Mouse (Mus musculus) layer of hippocampus, adult 11-12 months (tissue): ENCODE results near the gene Gm13279.
"Not testable (repeated sequence)": the region's sequence is repeated elsewhere in the genome, so short reads cannot be mapped to it uniquely, and the experiment has no call there.

ENCODE experiments used
- DNase-seq: peaks from one replicate; pipeline ENCODE4 v3.0.0; 2022; ENCODE audit warnings: low spot score

Gene Gm13279

DNA sequence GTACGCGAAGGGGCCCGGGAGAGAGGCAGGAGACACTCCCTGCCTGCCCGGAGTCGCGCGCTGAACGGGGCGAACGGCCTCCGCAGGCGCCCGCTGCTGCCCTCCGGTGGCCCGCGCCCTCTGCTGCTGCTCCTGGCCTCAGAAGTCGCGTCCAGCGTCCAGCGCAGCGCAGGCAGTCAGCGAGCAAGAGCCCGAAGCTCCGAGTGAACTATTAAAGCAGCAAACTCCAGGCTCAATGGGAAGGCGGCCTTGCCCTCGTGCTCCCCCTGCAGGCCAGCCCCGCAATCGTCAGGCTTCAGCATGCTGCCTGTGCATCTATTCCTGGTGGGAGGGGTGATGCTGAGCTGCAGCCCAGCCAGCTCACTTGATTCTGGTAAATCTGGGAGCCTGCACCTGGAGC, at the start of gene Gm13279:
Gm13279 (plus strand) TSS at position 301 of the 400 bp plus-strand sequence.
- not testable (repeated sequence) for DNase-seq

GRCm38 (mm10) chr4:88749926-88750325, 47.3 kb upstream of the Gm13279 start:
- no peak for DNase-seq

DNA sequence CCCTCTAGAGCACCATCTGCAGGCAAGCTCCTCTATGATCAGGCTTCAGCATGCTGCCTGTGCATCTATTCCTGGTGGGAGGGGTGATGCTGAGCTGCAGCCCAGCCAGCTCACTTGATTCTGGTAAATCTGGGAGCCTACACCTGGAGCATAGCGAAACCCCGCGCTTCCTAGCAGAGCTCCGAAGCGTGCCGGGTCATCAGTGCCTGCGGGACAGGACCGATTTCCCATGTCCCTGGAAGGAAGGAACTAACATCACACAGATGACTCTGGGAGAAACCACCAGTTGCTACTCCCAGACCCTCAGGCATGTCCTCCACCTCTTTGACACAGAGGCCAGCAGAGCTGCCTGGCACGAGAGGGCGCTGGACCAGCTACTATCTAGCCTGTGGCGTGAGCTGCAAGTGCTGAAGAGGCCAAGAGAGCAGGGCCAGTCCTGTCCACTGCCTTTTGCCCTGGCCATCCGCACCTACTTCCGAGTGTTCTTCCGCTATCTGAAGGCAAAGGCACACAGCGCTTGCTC, 42.3 kb upstream of the Gm13279 start, which contains the start of gene Gm13271:
Gm13271 (plus strand) TSS at position 51 of the 523 bp plus-strand sequence.
- DNase-seq: peak; percentile 76

DNA sequence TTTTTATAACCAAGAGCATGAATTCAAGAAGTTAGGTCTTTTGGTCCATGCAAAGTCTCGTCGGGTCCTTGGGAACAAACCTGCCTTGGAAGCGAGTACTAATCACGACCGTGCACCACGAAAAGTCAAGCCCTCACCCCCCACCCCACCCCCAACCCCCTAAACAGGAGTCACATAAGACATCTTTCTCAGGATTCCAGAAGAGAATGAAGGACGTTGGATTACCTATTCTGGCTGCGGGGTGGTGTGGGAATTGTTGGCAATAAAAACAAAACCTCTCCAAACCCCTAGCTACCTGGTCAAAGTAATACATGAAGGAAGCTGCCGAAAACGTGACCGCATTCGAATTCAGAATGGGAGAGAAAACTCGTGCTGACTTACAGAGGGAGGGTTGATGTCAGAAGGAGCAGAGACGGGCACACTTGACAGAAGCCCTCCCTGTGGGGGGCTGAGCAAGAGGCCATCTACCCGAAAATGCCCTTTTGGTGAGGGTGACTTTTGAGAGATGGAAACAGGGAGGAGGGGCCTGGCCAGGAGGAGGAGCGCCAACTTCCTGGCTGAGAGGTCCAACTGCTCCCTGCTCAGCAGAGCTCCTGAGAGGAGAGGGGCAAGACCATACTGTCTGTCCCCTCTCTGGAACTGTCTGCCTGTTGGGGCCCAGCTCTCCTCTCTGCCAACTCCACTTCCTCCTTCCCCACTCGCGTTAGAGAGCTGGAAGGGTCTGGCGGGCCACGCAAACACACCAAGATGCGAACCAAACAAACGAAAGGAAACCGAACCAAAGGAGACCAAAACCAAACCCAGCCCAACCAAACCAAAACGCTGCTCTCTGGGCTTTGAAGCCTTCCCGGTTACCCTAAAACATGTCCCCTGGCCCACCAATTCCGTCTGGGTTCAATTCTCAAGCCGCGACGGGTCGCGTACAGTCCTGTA, 40.4 kb upstream of the Gm13279 start:
- not testable (repeated sequence) for DNase-seq

- DNase-seq: peak; percentile 95
Measured at GRCm38 (mm10) chr4:88757628-88758031, 39.6 kb upstream of the Gm13279 start.

- DNase-seq: peak; percentile 41
Measured at GRCm38 (mm10) chr4:88758751-88759150, 38.4 kb upstream of the Gm13279 start.

GRCm38 (mm10) chr4:88759610-88760268, 37.5 kb upstream of the Gm13279 start, which contains the start of gene Gm13283:
Gene Gm13283 (plus strand): TSS chr4:88760119.
- DNase-seq: peak; percentile 49

DNA sequence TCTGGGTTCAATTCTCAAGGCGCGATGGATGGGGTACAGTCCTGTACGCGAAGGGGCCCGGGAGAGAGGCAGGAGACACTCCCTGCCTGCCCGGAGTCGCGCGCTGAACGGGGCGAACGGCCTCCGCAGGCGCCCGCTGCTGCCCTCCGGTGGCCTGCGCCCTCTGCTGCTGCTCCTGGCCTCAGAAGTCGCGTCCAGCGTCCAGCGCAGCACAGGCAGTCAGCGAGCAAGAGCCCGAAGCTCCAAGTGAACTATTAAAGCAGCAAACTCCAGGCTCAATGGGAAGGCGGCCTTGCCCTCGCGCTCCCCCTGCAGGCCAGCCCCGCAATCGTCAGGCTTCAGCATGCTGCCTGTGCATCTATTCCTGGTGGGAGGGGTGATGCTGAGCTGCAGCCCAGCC, 36.8 kb upstream of the Gm13279 start:
- peak; percentile 56 for DNase-seq

DNA sequence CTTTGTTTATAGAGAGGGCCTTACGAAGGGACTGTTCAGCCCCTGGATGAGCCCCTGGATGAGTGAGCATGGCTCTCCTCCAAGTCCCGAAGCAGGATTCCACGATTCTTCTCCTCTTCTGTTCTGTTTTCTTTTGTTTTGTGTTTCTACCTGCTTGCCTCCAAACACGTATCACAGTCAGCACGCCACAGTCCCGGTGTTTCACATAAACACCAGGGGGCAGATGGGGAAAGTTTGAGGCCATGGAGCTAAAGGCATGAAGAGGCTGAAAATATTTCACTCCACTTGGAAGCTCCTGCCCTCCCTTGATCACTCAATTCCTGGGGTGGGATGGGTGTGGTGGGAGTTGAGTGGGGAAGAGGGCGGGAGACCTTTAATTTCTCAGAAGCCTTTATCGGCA, 35.4 kb upstream of the Gm13279 start:
- DNase-seq: peak; percentile 83

DNA sequence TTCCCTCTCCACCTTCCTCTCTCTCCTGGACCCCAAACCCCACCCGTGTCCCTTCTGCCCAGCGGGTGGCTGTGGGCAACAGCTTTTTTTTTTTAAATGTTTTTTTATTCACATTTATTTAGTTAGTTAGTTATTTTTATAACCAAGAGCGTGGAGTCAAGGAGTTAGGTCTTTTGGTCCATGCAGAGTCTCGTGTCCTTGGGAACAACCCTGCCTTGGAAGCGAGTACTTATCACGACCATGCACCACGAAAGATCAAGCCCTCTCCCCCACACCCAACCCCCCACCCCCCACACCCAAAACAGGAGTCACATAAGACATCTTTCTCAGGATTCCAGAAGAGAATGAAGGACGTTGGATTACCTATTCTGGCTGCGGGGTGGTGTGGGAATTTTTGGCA, 34.9 kb upstream of the Gm13279 start:
- not testable (repeated sequence) for DNase-seq

DNA sequence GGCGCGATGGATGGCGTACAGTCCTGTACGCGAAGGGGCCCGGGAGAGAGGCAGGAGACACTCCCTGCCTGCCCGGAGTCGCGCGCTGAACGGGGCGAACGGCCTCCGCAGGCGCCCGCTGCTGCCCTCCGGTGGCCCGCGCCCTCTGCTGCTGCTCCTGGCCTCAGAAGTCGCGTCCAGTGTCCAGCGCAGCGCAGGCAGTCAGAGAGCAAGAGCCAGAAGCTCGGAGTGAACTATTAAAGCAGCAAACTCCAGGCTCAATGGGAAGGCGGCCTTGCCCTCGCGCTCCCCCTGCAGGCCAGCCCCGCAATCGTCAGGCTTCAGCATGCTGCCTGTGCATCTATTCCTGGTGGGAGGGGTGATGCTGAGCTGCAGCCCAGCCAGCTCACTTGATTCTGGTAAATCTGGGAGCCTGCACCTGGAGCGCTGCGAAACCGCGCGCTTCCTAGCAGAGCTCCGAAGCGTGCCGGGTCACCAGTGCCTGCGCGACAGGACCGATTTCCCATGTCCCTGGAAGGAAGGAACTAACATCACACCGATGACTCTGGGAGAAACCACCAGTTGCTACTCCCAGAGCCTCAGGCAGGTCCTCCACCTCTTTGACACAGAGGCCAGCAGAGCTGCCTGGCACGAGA, 33.7 kb upstream of the Gm13279 start:
- not testable (repeated sequence) for DNase-seq

GRCm38 (mm10) chr4:88773534-88773933, 23.7 kb upstream of the Gm13279 start, which contains the start of gene Gm13290:
Gene Gm13290 (plus strand): TSS chr4:88773834.
- not testable (repeated sequence) for DNase-seq

- not testable (repeated sequence) for DNase-seq
Measured at GRCm38 (mm10) chr4:88776622-88777021, 20.6 kb upstream of the Gm13279 start, which contains the start of gene Gm13289. Gene Gm13289 (plus strand): TSS chr4:88776922.

- DNase-seq: not testable (repeated sequence)
Measured at GRCm38 (mm10) chr4:88779550-88779949, 17.6 kb upstream of the Gm13279 start, which contains the start of gene Gm13272. Gene Gm13272 (plus strand): TSS chr4:88779850.

- DNase-seq: not testable (repeated sequence)
Measured at GRCm38 (mm10) chr4:88780320-88780719, 16.9 kb upstream of the Gm13279 start.

- DNase-seq: not testable (repeated sequence)
Measured at GRCm38 (mm10) chr4:88781831-88782230, 15.4 kb upstream of the Gm13279 start, which contains the start of gene Ifnz. Gene Ifnz (plus strand): TSS chr4:88782131.

DNA sequence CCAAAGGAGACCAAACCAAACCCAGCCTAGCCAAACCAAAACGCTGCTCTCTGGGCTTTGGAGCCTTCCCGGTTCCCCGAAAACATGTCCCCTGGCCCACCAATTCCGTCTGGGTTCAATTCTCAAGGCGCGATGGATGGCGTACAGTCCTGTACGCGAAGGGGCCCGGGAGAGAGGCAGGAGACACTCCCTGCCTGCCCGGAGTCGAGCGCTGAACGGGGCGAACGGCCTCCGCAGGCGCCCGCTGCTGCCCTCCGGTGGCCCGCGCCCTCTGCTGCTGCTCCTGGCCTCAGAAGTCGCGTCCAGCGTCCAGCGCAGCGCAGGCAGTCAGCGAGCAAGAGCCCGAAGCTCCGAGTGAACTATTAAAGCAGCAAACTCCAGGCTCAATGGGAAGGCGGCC, 14.9 kb upstream of the Gm13279 start:
- DNase-seq: not testable (repeated sequence)

DNA sequence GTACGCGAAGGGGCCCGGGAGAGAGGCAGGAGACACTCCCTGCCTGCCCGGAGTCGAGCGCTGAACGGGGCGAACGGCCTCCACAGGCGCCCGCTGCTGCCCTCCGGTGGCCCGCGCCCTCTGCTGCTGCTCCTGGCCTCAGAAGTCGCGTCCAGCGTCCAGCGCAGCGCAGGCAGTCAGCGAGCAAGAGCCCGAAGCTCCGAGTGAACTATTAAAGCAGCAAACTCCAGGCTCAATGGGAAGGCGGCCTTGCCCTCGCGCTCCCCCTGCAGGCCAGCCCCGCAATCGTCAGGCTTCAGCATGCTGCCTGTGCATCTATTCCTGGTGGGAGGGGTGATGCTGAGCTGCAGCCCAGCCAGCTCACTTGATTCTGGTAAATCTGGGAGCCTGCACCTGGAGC, 11.8 kb upstream of the Gm13279 start, which contains the start of gene Gm13276:
Gm13276 (plus strand) TSS at position 301 of the 400 bp plus-strand sequence.
- DNase-seq: not testable (repeated sequence)

- peak; percentile 67 for DNase-seq
Measured at GRCm38 (mm10) chr4:88788402-88788801, 8.8 kb upstream of the Gm13279 start, which contains the start of gene Gm13277. Gene Gm13277 (plus strand): TSS chr4:88788632.

DNA sequence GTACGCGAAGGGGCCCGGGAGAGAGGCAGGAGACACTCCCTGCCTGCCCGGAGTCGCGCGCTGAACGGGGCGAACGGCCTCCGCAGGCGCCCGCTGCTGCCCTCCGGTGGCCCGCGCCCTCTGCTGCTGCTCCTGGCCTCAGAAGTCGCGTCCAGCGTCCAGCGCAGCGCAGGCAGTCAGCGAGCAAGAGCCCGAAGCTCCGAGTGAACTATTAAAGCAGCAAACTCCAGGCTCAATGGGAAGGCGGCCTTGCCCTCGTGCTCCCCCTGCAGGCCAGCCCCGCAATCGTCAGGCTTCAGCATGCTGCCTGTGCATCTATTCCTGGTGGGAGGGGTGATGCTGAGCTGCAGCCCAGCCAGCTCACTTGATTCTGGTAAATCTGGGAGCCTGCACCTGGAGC, 5.9 kb upstream of the Gm13279 start, which contains the start of gene Gm13278:
Gm13278 (plus strand) TSS at position 301 of the 400 bp plus-strand sequence.
- DNase-seq: not testable (repeated sequence)
